Mouse (Mus musculus) megakaryocyte, embryonic 14.5 days (primary cell): ENCODE measurements at regions not wholly inside any gene's neighbourhood (a gene's known extent, or its start where the extent isn't known, plus 50 kb on each side); places are given as distances from the start of the nearest gene placed in this dataset.

ENCODE experiments used
- FLI1 ChIP-seq: IDR thresholded peaks from 2 replicates; pipeline ENCODE4 v1.6.1; 2012; ENCODE audit warnings: low read length, inconsistent platforms, mixed read lengths
- GATA1 ChIP-seq: IDR thresholded peaks from 3 replicates; pipeline ENCODE4 v1.6.1; 2012; ENCODE audit warnings: mixed read lengths, low read length, inconsistent platforms, borderline replicate concordance

- TF ChIP-seq GATA1: no peak
- TF ChIP-seq FLI1: no peak
These were observed 237.4 kb downstream of the Tmsb4x start for GRCm38 (mm10) chrX:166971721-166972120.
